Mouse (Mus musculus): Measurements from ENCODE around the gene Arhgap27. TPM values are rescaled to one million over a fixed set of nuclear protein-coding genes. Genes with fewer than 3 reads are reported as not detected.

The Arhgap27 gene
- total and polyA plus RNA-seq, 3 experiments, result 11.8 to 30.9 (median 26.1) TPM

- Histone ChIP-seq H3K27ac (ENCODE audit: insufficient read depth, low read depth) (no peak overlapping the region), H3K79me2 (replicated peaks; ENCODE audit: control insufficient read depth, extremely low read depth, insufficient read depth, poor library complexity, severe bottlenecking) (peaks cover 13% of the 10 kb centered on the region), H3K9ac (ENCODE audit: insufficient read depth, low read depth) (no peak overlapping the region), H3K9me3 (replicated peaks; ENCODE audit: low read length) (no peaks in the 10 kb centered on the region), H3K27me3 (replicated peaks) (no peaks in the 10 kb centered on the region), H3K4me1 (ENCODE audit: control insufficient read depth in 1 of 2, insufficient read depth in 2 of 2) (peaks cover 24 to 72% of the 10 kb centered on the region in 2 experiments), H3K4me2 (ENCODE audit: insufficient read depth, low read depth, poor library complexity, severe bottlenecking) (no peak overlapping the region), H3K4me3 (replicated peaks in 1 of 3; ENCODE audit: low read depth in 2 of 3, low read length in 2 of 3, poor library complexity in 1 of 3) (no peak overlapping the region), H3K36me3 (replicated peaks in 1 of 2; ENCODE audit: control insufficient read depth in 1 of 2, insufficient read depth in 1 of 2, low read length in 1 of 2) (peaks cover 44 to 74% of the 10 kb centered on the region in 2 experiments)
- DNase-seq (ENCODE audit: extremely low read depth), result no peak
- in situ Hi-C loops (cut with MboI; ENCODE audit: low pct_ligation_motif_present, low pct_unique_long_range_greater_than_20kb, low sequenced_read_pairs), result loop anchor here (5.0 kb wide), 1 partner anchor 217 kb away; no protein-coding TSS in a partner anchor
- TF ChIP-seq GABPA (IDR thresholded peaks at IDR 0.05; ENCODE audit: insufficient replicate concordance, low read depth, low read length) (no peak), POLR2A (IDR thresholded peaks at IDR 0.05; ENCODE audit: low read depth, low read length) (no peak), MEF2A (IDR thresholded peaks at IDR 0.05; ENCODE audit: borderline replicate concordance, low read depth, low read length) (no peak), UBTF (IDR thresholded peaks at IDR 0.05; ENCODE audit: low read depth, low read length) (no peak), KAT2A (IDR thresholded peaks at IDR 0.05; ENCODE audit: insufficient replicate concordance, low read length) (no peak), ZKSCAN1 (IDR thresholded peaks at IDR 0.05; ENCODE audit: borderline replicate concordance, low read depth, low read length) (no peak), MYC (IDR thresholded peaks at IDR 0.05; ENCODE audit: low read depth, low read length) (no peak), HCFC1 (IDR thresholded peaks at IDR 0.05; ENCODE audit: low read depth, low read length) (no peak), RAD21 (IDR thresholded peaks at IDR 0.05; ENCODE audit: low read depth, low read length) (no peak)
- dilution Hi-C loops (cut with MboI; ENCODE audit: extremely low pct_ligation_motif_present, extremely low pct_unique_long_range_greater_than_20kb, low sequenced_read_pairs), result no loop called here
Observed at GRCm38 (mm10) chr11:103340677-103341076, 22.8 kb downstream of the Arhgap27 start.

DNA sequence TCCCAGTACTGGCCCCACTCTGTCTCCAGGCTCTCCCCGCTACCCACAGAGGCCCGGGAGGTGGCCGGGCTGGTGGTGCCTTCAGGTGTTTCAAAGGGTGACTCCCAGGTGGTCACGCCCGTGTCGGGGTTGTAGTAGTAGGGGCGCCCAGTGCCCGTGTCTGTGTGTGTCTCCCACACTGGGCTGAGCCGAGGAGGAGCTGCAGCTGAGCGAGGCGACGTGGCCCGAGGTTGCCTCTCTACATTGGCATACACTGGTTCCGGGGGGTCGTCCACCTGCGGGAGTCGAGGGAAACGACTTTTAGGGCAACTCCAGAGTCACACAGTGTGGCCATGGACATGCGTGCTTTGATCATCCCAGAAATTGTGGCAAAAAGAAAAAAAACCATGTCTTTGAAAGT is 23.4 kb downstream of the Arhgap27 start:
- no peak for DNase-seq (ENCODE audit: extremely low read depth)
- dilution Hi-C loops (cut with MboI; ENCODE audit: extremely low pct_ligation_motif_present, extremely low pct_unique_long_range_greater_than_20kb, low sequenced_read_pairs), result no loop called here
- Histone ChIP-seq H3K4me2 (ENCODE audit: insufficient read depth, low read depth, poor library complexity, severe bottlenecking) (no peak overlapping the region), H3K4me1 (ENCODE audit: control insufficient read depth in 1 of 2, insufficient read depth in 2 of 2) (peaks cover 19 to 67% of the 10 kb centered on the region in 2 experiments), H3K27me3 (replicated peaks) (no peaks in the 10 kb centered on the region), H3K79me2 (replicated peaks; ENCODE audit: control insufficient read depth, extremely low read depth, insufficient read depth, poor library complexity, severe bottlenecking) (peaks cover 13% of the 10 kb centered on the region), H3K9me3 (replicated peaks; ENCODE audit: low read length) (no peaks in the 10 kb centered on the region), H3K36me3 (replicated peaks in 1 of 2; ENCODE audit: control insufficient read depth in 1 of 2, insufficient read depth in 1 of 2, low read length in 1 of 2) (peaks cover 46 to 79% of the 10 kb centered on the region in 2 experiments), H3K27ac (ENCODE audit: insufficient read depth, low read depth) (no peak overlapping the region), H3K4me3 (replicated peaks in 1 of 3; ENCODE audit: low read depth in 2 of 3, low read length in 2 of 3, poor library complexity in 1 of 3) (no peak overlapping the region), H3K9ac (ENCODE audit: insufficient read depth, low read depth) (no peak overlapping the region)
- in situ Hi-C loops (cut with MboI; ENCODE audit: low pct_ligation_motif_present, low pct_unique_long_range_greater_than_20kb, low sequenced_read_pairs), result loop anchor here (5.0 kb wide), 1 partner anchor 217 kb away; no protein-coding TSS in a partner anchor
- TF ChIP-seq KAT2A (IDR thresholded peaks at IDR 0.05; ENCODE audit: insufficient replicate concordance, low read length), result no peak
- TF ChIP-seq ZNF384 (IDR thresholded peaks at IDR 0.05; ENCODE audit: low read depth, low read length), result no peak
- TF ChIP-seq USF1 (IDR thresholded peaks at IDR 0.05; ENCODE audit: low read depth, low read length), result no peak

- TF ChIP-seq ELF1 (IDR thresholded peaks at IDR 0.05; ENCODE audit: low read depth, low read length), result no peak
- no peak for TF ChIP-seq MAX (IDR thresholded peaks at IDR 0.05; ENCODE audit: low read length)
- TF ChIP-seq USF1 (IDR thresholded peaks at IDR 0.05; ENCODE audit: low read depth, low read length), result no peak
- TF ChIP-seq USF2 (conservative IDR thresholded peaks at IDR 0.05; ENCODE audit: low read depth, low read length), result no peak
- TF ChIP-seq RAD21 (IDR thresholded peaks at IDR 0.05; ENCODE audit: low read depth, low read length), result no peak
- TF ChIP-seq BHLHE40 (IDR thresholded peaks at IDR 0.05; ENCODE audit: low read depth, low read length), result no peak
- no peak for TF ChIP-seq ZNF384 (IDR thresholded peaks at IDR 0.05; ENCODE audit: low read depth, low read length)
- no peak for TF ChIP-seq ETS1 (conservative IDR thresholded peaks at IDR 0.05; ENCODE audit: low read depth, low read length)
- TF ChIP-seq TBP (conservative IDR thresholded peaks at IDR 0.05; ENCODE audit: low read depth, low read length), result no peak
- no peak for TF ChIP-seq MEF2A (IDR thresholded peaks at IDR 0.05; ENCODE audit: borderline replicate concordance, low read depth, low read length)
- no peak for TF ChIP-seq TCF12 (IDR thresholded peaks at IDR 0.05; ENCODE audit: low read depth, low read length)
- TF ChIP-seq CHD2 (IDR thresholded peaks at IDR 0.05; ENCODE audit: low read length), result no peak
- no peak for TF ChIP-seq MAFK (IDR thresholded peaks at IDR 0.05; ENCODE audit: insufficient replicate concordance, low read length)
- TF ChIP-seq UBTF (IDR thresholded peaks at IDR 0.05; ENCODE audit: low read depth, low read length), result no peak
- TF ChIP-seq ZKSCAN1 (IDR thresholded peaks at IDR 0.05; ENCODE audit: borderline replicate concordance, low read depth, low read length), result no peak
- TF ChIP-seq KAT2A (IDR thresholded peaks at IDR 0.05; ENCODE audit: insufficient replicate concordance, low read length), result no peak
- TF ChIP-seq NRF1 (IDR thresholded peaks at IDR 0.05; ENCODE audit: low read depth, low read length), result no peak
- TF ChIP-seq CTCF (conservative IDR thresholded peaks at IDR 0.05 in 1 of 2, IDR thresholded peaks at IDR 0.05 in 1 of 2; ENCODE audit: low read depth in 2 of 2, low read length in 2 of 2), result no peak
- no peak for TF ChIP-seq GABPA (IDR thresholded peaks at IDR 0.05; ENCODE audit: insufficient replicate concordance, low read depth, low read length)
- Histone ChIP-seq H3K79me2 (replicated peaks; ENCODE audit: control insufficient read depth, extremely low read depth, insufficient read depth, poor library complexity, severe bottlenecking) (peaks cover 13% of the 10 kb centered on the region), H3K36me3 (replicated peaks in 1 of 2; ENCODE audit: control insufficient read depth in 1 of 2, insufficient read depth in 1 of 2, low read length in 1 of 2) (peaks cover 50 to 85% of the 10 kb centered on the region in 2 experiments), H3K27me3 (replicated peaks) (no peaks in the 10 kb centered on the region), H3K27ac (ENCODE audit: insufficient read depth, low read depth) (no peak overlapping the region), H3K4me2 (ENCODE audit: insufficient read depth, low read depth, poor library complexity, severe bottlenecking) (no peak overlapping the region), H3K9me3 (replicated peaks; ENCODE audit: low read length) (no peaks in the 10 kb centered on the region), H3K9ac (ENCODE audit: insufficient read depth, low read depth) (no peak overlapping the region), H3K4me3 (replicated peaks in 1 of 3; ENCODE audit: low read depth in 2 of 3, low read length in 2 of 3, poor library complexity in 1 of 3) (no peak overlapping the region), H3K4me1 (ENCODE audit: control insufficient read depth in 1 of 2, insufficient read depth in 2 of 2) (peaks cover 19 to 69% of the 10 kb centered on the region in 2 experiments)
- in situ Hi-C loops (cut with MboI; ENCODE audit: low pct_ligation_motif_present, low pct_unique_long_range_greater_than_20kb, low sequenced_read_pairs), result loop anchor here (5.0 to 10.0 kb wide), 2 partner anchors 55 to 218 kb away; no protein-coding TSS in a partner anchor
- dilution Hi-C loops (cut with MboI; ENCODE audit: extremely low pct_ligation_motif_present, extremely low pct_unique_long_range_greater_than_20kb, low sequenced_read_pairs), result no loop called here
- DNase-seq (ENCODE audit: extremely low read depth), result no peak
Observed at GRCm38 (mm10) chr11:103339414-103340119, 23.9 kb downstream of the Arhgap27 start.
